Mouse (Mus musculus) neural tube, embryonic 14.5 days (tissue): Measurements from ENCODE around the gene Ccl9. TPM values are rescaled to one million over a fixed set of nuclear protein-coding genes. Genes with fewer than 3 reads are reported as not detected.
"Not testable (repeated sequence)": the region's sequence is repeated elsewhere in the genome, so short reads cannot be mapped to it uniquely, and the experiment has no call there.

Experiments used
- ATAC-seq: fragments of 200-750 bp; cut with Nextera tagmentation; 2 replicates; pipeline ENCODE4 v1.8.0; 2017; ENCODE audit warnings: low read depth, mild to moderate bottlenecking, moderate TSS enrichment, moderate library complexity
- H3K27ac ChIP-seq: fragments of 300-500 bp; sonication (generic); 2 replicates; pipeline ENCODE4 v1.5.1; 2014; ENCODE audit warnings: low read depth, mild to moderate bottlenecking, control low read depth, low read length, moderate library complexity, mixed read lengths
- H3K27me3 ChIP-seq: fragments of 300-500 bp; sonication (generic); 2 replicates; pipeline ENCODE4 v1.6.1; 2014; ENCODE audit warnings: low read length; ENCODE audit not compliant: control insufficient read depth, insufficient read depth
- H3K36me3 ChIP-seq: fragments of 300-500 bp; sonication (generic); 2 replicates; pipeline ENCODE4 v1.6.1; 2014; ENCODE audit warnings: low read length, mixed read lengths; ENCODE audit not compliant: control insufficient read depth, insufficient read depth
- H3K4me1 ChIP-seq: fragments of 300-500 bp; sonication (generic); 2 replicates; pipeline ENCODE4 v1.6.1; 2014; ENCODE audit warnings: low read length; ENCODE audit not compliant: control insufficient read depth, insufficient read depth
- H3K4me2 ChIP-seq: fragments of 300-500 bp; sonication (generic); 2 replicates; pipeline ENCODE4 v1.6.1; 2014; ENCODE audit warnings: mild to moderate bottlenecking, low read depth, low read length, control low read depth
- H3K4me3 ChIP-seq: fragments of 300-500 bp; sonication (generic); 2 replicates; pipeline ENCODE4 v1.5.1; 2014; ENCODE audit warnings: low read depth, low read length, control low read depth, mixed read lengths
- H3K9ac ChIP-seq: fragments of 300-500 bp; sonication (generic); replicated peaks from 2 replicates; pipeline ENCODE4 v1.6.1; 2014; ENCODE audit warnings: low read depth, mild to moderate bottlenecking, control low read depth, low read length, mixed read lengths
- H3K9me3 ChIP-seq: fragments of 300-500 bp; sonication (generic); 2 replicates; pipeline ENCODE4 v1.6.1; 2016; ENCODE audit warnings: low read length; ENCODE audit not compliant: control insufficient read depth
- WGBS: fragments of 180-500 bp; shearing (Covaris S2); extraction: QIAGEN DNeasy Blood & Tissue Kit; methylation state at CpG from one replicate; pipeline ENCODE4 v1.1.7; 2014; 5-methylcytosine and 5-hydroxymethylcytosine counted together
- polyA plus RNA-seq: library from polyadenylated mRNA; unstranded; fragments of >200 nt; fragmentation: Nextera tagmentation; extraction: Ambion mirVana; gene quantifications from 2 replicates; pipeline ENCODE4 v1.2.1, GENCODE M21; 2014

Gene Ccl9
- polyA plus RNA-seq, 1 experiment from 2014 or later: 1.4 TPM

DNA sequence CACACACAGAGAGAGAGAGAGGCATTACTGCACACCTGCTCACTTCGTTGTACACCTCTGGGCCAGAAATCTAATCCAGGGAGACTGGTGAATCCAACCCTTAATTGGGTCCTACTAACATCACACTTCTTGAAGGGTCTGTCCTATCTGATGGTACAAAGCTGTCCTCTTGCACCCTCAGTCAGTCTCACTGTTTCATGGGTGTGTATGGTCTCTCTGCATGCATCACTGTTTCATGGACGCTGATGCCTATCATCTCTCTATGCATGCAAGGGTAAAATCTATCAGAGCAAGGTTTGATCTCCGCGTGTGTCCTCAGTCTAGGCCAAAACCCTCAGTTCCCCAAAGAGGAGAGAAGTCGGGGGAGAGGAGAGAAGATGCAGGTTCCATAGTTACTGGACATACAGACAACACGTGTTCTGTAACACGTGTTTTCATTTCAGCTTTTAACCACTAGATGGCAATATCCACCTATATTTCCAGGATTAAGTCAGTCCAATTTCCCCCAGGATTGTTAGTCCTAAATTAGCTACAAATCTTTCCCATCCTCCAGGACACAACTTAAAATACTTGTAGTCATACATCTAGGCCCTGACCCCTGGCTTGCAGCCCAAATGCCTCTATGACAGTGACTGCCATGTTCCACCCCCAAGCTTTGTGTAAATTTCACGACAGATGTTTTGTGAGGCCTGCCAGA is 22.2 kb downstream of the Ccl9 start:
- no peaks in the 10 kb centered on the region for H3K36me3 ChIP-seq
- no peaks in the 10 kb centered on the region for H3K9me3 ChIP-seq
- H3K4me1 ChIP-seq: no peaks in the 10 kb centered on the region
- no peak overlapping the region; the same call in 1 of the 2 replicates for H3K4me2 ChIP-seq
- H3K27me3 ChIP-seq: no peaks in the 10 kb centered on the region
- 29% methylated on average over 8 of the region's 8 CpGs for WGBS
- 0 out of 2 replicates have a peak overlapping the region, but pooled peaks have one; percentile 39 for H3K27ac ChIP-seq
- peak; percentile 60; the same call in 1 of the 2 replicates for ATAC-seq
- no peak overlapping the region for H3K4me3 ChIP-seq
- no peak overlapping the region for H3K9ac ChIP-seq

DNA sequence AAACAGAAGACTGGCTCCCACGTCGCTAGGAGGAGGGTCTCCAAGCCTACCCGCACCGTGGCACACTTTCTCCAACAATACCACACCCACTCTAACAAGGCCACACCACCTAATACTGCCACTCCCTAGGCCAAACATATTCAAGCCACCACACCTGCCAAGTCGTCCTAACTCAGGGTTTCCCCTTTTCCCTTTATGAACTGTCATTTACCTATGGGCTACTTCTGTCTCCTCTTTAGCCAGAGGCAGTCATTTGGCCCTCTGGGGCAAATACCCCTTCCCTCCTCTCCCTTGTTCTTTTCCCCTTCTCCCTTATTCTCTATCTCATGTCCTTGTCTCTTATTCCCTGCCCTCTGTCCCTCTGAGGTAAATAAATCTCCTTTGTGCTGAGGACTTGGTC is 26.8 kb downstream of the Ccl9 start:
- H3K36me3 ChIP-seq: no peaks in the 10 kb centered on the region

DNA sequence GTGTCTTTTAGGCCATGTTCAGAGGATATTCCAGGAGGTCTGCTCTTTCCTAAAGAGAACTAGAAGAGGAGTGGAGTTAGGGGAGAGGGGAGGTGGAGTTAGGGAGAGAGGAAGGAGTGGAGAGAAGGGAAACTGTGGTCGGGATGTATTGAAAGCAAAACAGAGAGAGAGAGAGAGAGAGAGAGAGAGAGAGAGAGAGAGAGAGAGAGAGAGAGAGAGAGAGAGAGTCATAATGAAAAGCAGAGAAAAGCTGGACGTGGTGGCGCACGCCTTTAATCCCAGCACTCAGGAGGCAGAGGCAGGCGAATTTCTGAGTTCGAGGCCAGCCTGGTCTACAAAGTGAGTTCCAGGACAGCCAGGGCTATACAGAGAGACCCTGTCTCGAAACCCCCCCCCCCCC is 27.4 kb downstream of the Ccl9 start:
- ATAC-seq, H3K9me3 ChIP-seq, H3K27me3 ChIP-seq, H3K36me3 ChIP-seq, H3K9ac ChIP-seq, H3K27ac ChIP-seq, H3K4me3 ChIP-seq, H3K4me2 ChIP-seq, H3K4me1 ChIP-seq: not testable (repeated sequence)
- 89% methylated on average over 7 of the region's 7 CpGs for WGBS

More for the DNA sequence above, 26.8 kb downstream of the Ccl9 start:
- Histone ChIP-seq H3K4me1 (no peaks in the 10 kb centered on the region), H3K9me3 (no peaks in the 10 kb centered on the region), H3K9ac (no peak overlapping the region), H3K4me3 (no peak overlapping the region), H3K27ac (no peak overlapping the region), H3K4me2 (no peak overlapping the region), H3K27me3 (no peaks in the 10 kb centered on the region)
- WGBS: 87% methylated on average over 5 of the region's 5 CpGs
- ATAC-seq: no peak

DNA sequence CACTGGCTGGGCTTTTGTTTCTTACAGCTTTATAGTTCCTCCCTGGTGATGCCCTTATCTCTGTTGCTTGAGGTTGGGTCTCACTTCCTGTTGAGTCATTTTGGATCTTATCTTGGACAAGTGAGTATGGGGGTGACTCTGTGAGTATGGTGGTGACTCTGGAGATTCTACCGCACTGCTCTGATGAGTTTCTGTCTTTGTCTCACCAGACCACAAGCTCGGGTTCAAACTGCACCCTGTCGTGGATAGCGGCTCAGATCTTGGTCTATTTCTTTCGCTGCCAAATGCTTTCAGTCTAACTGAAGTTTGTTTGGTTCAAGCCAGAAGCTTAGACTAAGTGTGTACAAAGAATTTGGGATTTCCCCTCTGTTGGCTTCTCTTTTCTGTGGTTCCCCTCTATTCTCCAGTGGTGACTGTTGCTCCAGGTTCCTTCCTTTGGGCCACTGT is 28.2 kb downstream of the Ccl9 start:
- 95% methylated on average over 5 of the region's 5 CpGs for WGBS
- Histone ChIP-seq H3K4me3 (no peak overlapping the region), H3K9ac (no peak overlapping the region), H3K27ac (no peak overlapping the region), H3K4me2 (no peak overlapping the region), H3K27me3 (no peaks in the 10 kb centered on the region), H3K9me3 (no peaks in the 10 kb centered on the region), H3K36me3 (no peaks in the 10 kb centered on the region), H3K4me1 (no peaks in the 10 kb centered on the region)
- no peak for ATAC-seq

DNA sequence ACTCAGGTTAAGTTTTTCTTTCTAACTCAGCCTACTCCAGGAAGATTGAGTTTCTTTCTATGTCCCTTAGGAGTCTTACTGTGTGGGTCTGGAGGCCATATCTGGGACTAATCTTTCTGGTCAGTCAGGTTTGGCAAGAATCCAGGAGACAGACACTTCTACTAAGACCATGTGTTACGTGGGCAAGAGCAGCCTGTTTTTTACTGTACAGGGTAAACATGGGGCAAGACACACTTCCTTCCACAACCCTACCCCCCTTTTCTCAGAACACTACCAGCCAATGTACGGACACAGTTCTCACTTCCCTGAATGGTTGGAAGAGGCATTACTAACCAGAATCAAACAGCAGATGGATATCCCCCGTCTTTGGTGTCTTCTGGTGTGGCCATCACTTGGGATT is 34.2 kb downstream of the Ccl9 start:
- Histone ChIP-seq H3K36me3 (no peaks in the 10 kb centered on the region), H3K9ac (no peak overlapping the region), H3K27ac (no peak overlapping the region), H3K4me1 (no peaks in the 10 kb centered on the region), H3K4me2 (no peak overlapping the region), H3K4me3 (no peak overlapping the region), H3K27me3 (no peaks in the 10 kb centered on the region), H3K9me3 (no peaks in the 10 kb centered on the region)
- no peak for ATAC-seq
- 78% methylated on average over 3 of the region's 3 CpGs for WGBS

DNA sequence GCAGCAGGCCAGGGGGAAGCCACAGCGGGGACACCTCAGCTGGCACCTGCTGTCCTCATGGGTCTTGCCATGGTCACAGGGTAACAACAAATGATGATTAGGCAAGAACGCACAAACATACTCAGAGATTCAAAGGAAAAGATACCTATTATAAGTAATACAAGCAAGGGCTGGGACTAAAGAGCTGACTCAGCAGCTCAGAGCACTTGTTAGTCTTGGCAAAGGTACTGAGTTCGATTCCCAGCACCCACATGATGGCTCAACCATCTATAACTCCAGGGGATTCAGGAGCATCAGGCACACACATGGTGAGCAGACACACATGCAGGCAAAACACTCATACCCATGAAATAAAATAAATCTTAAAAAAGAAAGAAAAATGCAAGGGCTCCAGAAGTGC is 37.0 kb downstream of the Ccl9 start:
- ATAC-seq: no peak
- WGBS: 87% methylated on average over 3 of the region's 3 CpGs

DNA sequence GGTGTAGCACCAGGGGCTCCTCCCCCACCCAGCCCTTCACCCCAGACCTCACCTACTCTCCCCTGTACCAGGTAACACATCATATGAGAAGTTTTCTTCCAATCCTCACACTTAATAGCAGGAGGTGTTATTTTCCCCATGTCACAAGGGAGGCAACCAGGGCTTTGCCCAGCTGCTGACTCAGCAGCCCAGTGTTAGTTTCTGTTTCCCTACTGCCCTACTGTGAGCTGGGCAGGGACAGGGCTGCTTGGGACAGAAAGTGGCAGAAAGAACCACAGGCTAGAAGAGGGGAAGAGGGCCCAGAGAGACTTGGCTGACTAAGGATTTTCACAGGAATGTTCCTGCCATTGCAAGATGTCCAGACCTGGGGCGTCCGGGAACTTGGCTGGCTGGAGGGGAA is 37.5 kb downstream of the Ccl9 start:
- Histone ChIP-seq H3K9me3 (no peaks in the 10 kb centered on the region), H3K36me3 (no peaks in the 10 kb centered on the region), H3K27me3 (no peaks in the 10 kb centered on the region), H3K4me2 (no peak overlapping the region), H3K27ac (no peak overlapping the region), H3K9ac (no peak overlapping the region), H3K4me1 (no peaks in the 10 kb centered on the region), H3K4me3 (no peak overlapping the region)
- no peak for ATAC-seq
- 100% methylated on average over 2 of the region's 2 CpGs for WGBS

More for the DNA sequence above, 37.0 kb downstream of the Ccl9 start:
- Histone ChIP-seq H3K27ac (no peak overlapping the region), H3K4me3 (no peak overlapping the region), H3K27me3 (no peaks in the 10 kb centered on the region), H3K9ac (no peak overlapping the region), H3K4me1 (no peaks in the 10 kb centered on the region), H3K4me2 (no peak overlapping the region), H3K36me3 (no peaks in the 10 kb centered on the region), H3K9me3 (no peaks in the 10 kb centered on the region)

DNA sequence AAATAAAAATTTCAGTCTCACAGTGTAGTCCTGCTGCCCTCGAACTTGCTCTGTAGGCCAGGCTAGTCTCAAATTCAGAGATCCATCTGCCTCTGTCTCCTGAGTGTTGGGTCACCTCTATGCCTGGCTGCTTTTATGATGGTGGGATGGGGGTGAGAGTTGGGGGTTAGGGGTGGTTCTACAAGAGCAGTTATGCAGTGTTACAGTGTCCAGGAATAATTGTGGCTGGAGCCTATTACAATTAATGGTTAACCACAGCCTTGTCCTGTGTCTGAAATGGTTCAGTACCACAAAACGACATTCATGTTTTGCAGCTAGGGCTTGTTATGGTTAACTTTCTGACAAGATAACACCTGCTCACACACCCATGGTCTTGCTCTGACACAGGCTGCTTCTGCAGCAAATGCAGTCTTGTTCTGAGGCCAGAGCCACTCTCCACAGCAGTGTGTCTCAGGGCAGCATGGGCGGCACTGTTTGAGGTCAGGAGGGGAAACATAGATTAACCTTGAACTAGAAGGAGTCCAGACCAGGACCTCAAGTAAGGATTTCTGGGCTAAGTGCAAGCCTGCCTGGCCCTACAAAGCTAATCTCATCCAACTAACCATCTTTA is 39.6 kb downstream of the Ccl9 start:
- Histone ChIP-seq H3K4me1 (no peaks in the 10 kb centered on the region), H3K27me3 (no peaks in the 10 kb centered on the region), H3K4me3 (no peak overlapping the region), H3K9ac (no peak overlapping the region), H3K36me3 (no peaks in the 10 kb centered on the region), H3K27ac (no peak overlapping the region), H3K9me3 (no peaks in the 10 kb centered on the region), H3K4me2 (no peak overlapping the region)
- 76% methylated on average over 3 of the region's 3 CpGs for WGBS
- no peak for ATAC-seq

- 80% methylated on average over 3 of the region's 3 CpGs for WGBS
- H3K4me3 ChIP-seq: no peak overlapping the region
- H3K9ac ChIP-seq: no peak overlapping the region
- no peak overlapping the region for H3K4me2 ChIP-seq
- no peaks in the 10 kb centered on the region for H3K27me3 ChIP-seq
- no peak overlapping the region for H3K27ac ChIP-seq
- H3K4me1 ChIP-seq: no peaks in the 10 kb centered on the region
- ATAC-seq: no peak
- H3K36me3 ChIP-seq: no peaks in the 10 kb centered on the region
- no peaks in the 10 kb centered on the region for H3K9me3 ChIP-seq
These were observed 41.6 kb downstream of the Ccl9 start for GRCm38 (mm10) chr11:83536831-83537230.
